Mouse (Mus musculus): ENCODE measurements at regions not wholly inside any gene's neighbourhood (a gene's known extent, or its start where the extent isn't known, plus 50 kb on each side); places are given as distances from the start of the nearest gene placed in this dataset.

GRCm38 (mm10) chr4:131252602-131253442, 308.6 kb downstream of the Matn1 start:
- peak; percentile 86 to 89 for DNase-seq (ENCODE audit: low spot score in 2 of 2)
- intact Hi-C loops (cut with DNase I), result loop anchor here (1.0 to 5.0 kb wide), 4 partner anchors 141 to 584 kb away; partner anchors contain the start of gene Ptpru

- no peak for DNase-seq (ENCODE audit: low spot score in 2 of 2)
- intact Hi-C loops (cut with DNase I), result loop anchor here (1.0 to 5.0 kb wide), 4 partner anchors 141 to 584 kb away; partner anchors contain the start of gene Ptpru
Observed at GRCm38 (mm10) chr4:131253443-131253817, 309.2 kb downstream of the Matn1 start.

- intact Hi-C loops (cut with DNase I), result loop anchor here (2.0 to 5.0 kb wide), 4 partner anchors 142 to 583 kb away; partner anchors contain the start of gene Ptpru
- DNase-seq (ENCODE audit: low spot score in 2 of 2), result no peak
Observed at GRCm38 (mm10) chr4:131254243-131254642, 310.1 kb downstream of the Matn1 start.

GRCm38 (mm10) chr4:131254691-131255090, 310.5 kb downstream of the Matn1 start:
- DNase-seq (ENCODE audit: low spot score in 2 of 2), result peak in 1 of 2 experiments; percentile 31
- intact Hi-C loops (cut with DNase I), result loop anchor here (2.0 to 5.0 kb wide), 4 partner anchors 142 to 583 kb away; partner anchors contain the start of gene Ptpru

GRCm38 (mm10) chr4:131261236-131261635, 317.1 kb downstream of the Matn1 start:
- intact Hi-C loops (cut with DNase I), result no loop called here
- no peak for DNase-seq (ENCODE audit: low spot score in 2 of 2)

GRCm38 (mm10) chr4:131262909-131263308, 318.7 kb downstream of the Matn1 start:
- peak; percentile 35 to 66 for DNase-seq (ENCODE audit: low spot score in 2 of 2)
- intact Hi-C loops (cut with DNase I), result no loop called here

GRCm38 (mm10) chr4:131266764-131267163, 322.6 kb downstream of the Matn1 start:
- intact Hi-C loops (cut with DNase I), result no loop called here
- DNase-seq (ENCODE audit: low spot score in 2 of 2), result peak in 1 of 2 experiments; percentile 31

GRCm38 (mm10) chr4:131267760-131268159, 323.6 kb downstream of the Matn1 start:
- intact Hi-C loops (cut with DNase I), result no loop called here
- peak in 1 of 2 experiments; percentile 31 for DNase-seq (ENCODE audit: low spot score in 2 of 2)

- peak in 1 of 2 experiments; percentile 49 for DNase-seq (ENCODE audit: low spot score in 2 of 2)
- intact Hi-C loops (cut with DNase I), result loop anchor here (2.0 to 5.0 kb wide), 3 partner anchors 102 to 217 kb away; no protein-coding TSS in a partner anchor
Observed at GRCm38 (mm10) chr4:131270192-131270591, 326.0 kb downstream of the Matn1 start.

- intact Hi-C loops (cut with DNase I), result loop anchor here (5.0 kb wide), 2 partner anchors 100 to 160 kb away; no protein-coding TSS in a partner anchor
- no peak for DNase-seq (ENCODE audit: low spot score in 2 of 2)
Observed at GRCm38 (mm10) chr4:131272060-131272459, 327.9 kb downstream of the Matn1 start.

- no peak for DNase-seq (ENCODE audit: low spot score in 2 of 2)
- intact Hi-C loops (cut with DNase I), result no loop called here
Observed at GRCm38 (mm10) chr4:131293560-131293959, 349.4 kb downstream of the Matn1 start.

- intact Hi-C loops (cut with DNase I), result no loop called here
- no peak for DNase-seq (ENCODE audit: low spot score in 2 of 2)
Observed at GRCm38 (mm10) chr4:131298011-131298674, 354.0 kb downstream of the Matn1 start.

GRCm38 (mm10) chr4:131303936-131304335, 359.8 kb downstream of the Matn1 start:
- intact Hi-C loops (cut with DNase I), result no loop called here
- peak in 1 of 2 experiments; percentile 20 for DNase-seq (ENCODE audit: low spot score in 2 of 2)

GRCm38 (mm10) chr4:131304361-131304777, 360.2 kb downstream of the Matn1 start:
- intact Hi-C loops (cut with DNase I), result no loop called here
- peak; percentile 61 to 86 for DNase-seq (ENCODE audit: low spot score in 2 of 2)

GRCm38 (mm10) chr4:131314231-131314630, 370.0 kb downstream of the Matn1 start:
- intact Hi-C loops (cut with DNase I), result no loop called here
- DNase-seq (ENCODE audit: low spot score in 2 of 2), result no peak

GRCm38 (mm10) chr4:131316041-131316440, 371.9 kb downstream of the Matn1 start:
- intact Hi-C loops (cut with DNase I), result no loop called here
- no peak for DNase-seq (ENCODE audit: low spot score in 2 of 2)

- intact Hi-C loops (cut with DNase I), result no loop called here
Observed at GRCm38 (mm10) chr4:131322323-131322722, 378.1 kb downstream of the Matn1 start.

GRCm38 (mm10) chr4:131324486-131324885, 380.3 kb downstream of the Matn1 start:
- intact Hi-C loops (cut with DNase I), result no loop called here
- DNase-seq (ENCODE audit: low spot score in 2 of 2), result peak in 1 of 2 experiments; percentile 51

More at GRCm38 (mm10) chr4:131322323-131322722, 378.1 kb downstream of the Matn1 start:
- no peak for DNase-seq (ENCODE audit: low spot score in 2 of 2)

- intact Hi-C loops (cut with DNase I), result no loop called here
- DNase-seq (ENCODE audit: low spot score in 2 of 2), result peak in 1 of 2 experiments; percentile 46
Observed at GRCm38 (mm10) chr4:131325200-131325599, 381.0 kb downstream of the Matn1 start.

- intact Hi-C loops (cut with DNase I), result no loop called here
- no peak for DNase-seq (ENCODE audit: low spot score in 2 of 2)
Observed at GRCm38 (mm10) chr4:131325609-131326008, 381.4 kb downstream of the Matn1 start.
